Mouse (Mus musculus) kidney, adult 2 months (tissue): ENCODE results near the gene Msx3. TPM values are rescaled to one million over a fixed set of nuclear protein-coding genes. Genes with fewer than 3 reads are reported as not detected.

Experiments
- DNase-seq: peaks from one replicate; pipeline ENCODE4 v3.0.0; 2021
- H3K27ac ChIP-seq: fragments of 200-500 bp; 2 replicates; pipeline ENCODE4 v1.5.1; 2012; ENCODE audit warnings: low read depth, low read length, control low read depth, inconsistent platforms; ENCODE audit not compliant: insufficient read depth
- H3K27me3 ChIP-seq: fragments of 200-500 bp; replicated peaks from 2 replicates; pipeline ENCODE4 v1.6.1; 2012; ENCODE audit warnings: mild to moderate bottlenecking, moderate library complexity, low read length, inconsistent platforms; ENCODE audit not compliant: control insufficient read depth, insufficient read depth
- H3K36me3 ChIP-seq: fragments of 200-500 bp; 2 replicates; pipeline ENCODE4 v1.6.1; 2012; ENCODE audit warnings: mild to moderate bottlenecking, moderate library complexity, low read length, inconsistent platforms; ENCODE audit not compliant: control insufficient read depth, insufficient read depth
- H3K4me1 ChIP-seq: fragments of 200-500 bp; 2 replicates; pipeline ENCODE4 v1.6.1; 2011; ENCODE audit warnings: low read length; ENCODE audit not compliant: control insufficient read depth, insufficient read depth
- H3K4me3 ChIP-seq: fragments of 200-500 bp; 2 replicates; pipeline ENCODE4 v1.5.1; 2011; ENCODE audit warnings: mild to moderate bottlenecking, low read depth, low read length, control low read depth; ENCODE audit not compliant: insufficient read depth
- CTCF ChIP-seq: fragments of 200-500 bp; conservative IDR thresholded peaks from 2 replicates; pipeline ENCODE4 v1.5.1; 2011; ENCODE audit warnings: low read depth, mild to moderate bottlenecking, control low read depth, low read length, moderate library complexity, mixed read lengths; ENCODE audit not compliant: insufficient read depth, insufficient read length
- POLR2A ChIP-seq: fragments of 200-500 bp; IDR thresholded peaks from one replicate; pipeline ENCODE4 v1.6.1; 2011; ENCODE audit warnings: low read depth, low read length, control low read depth
- WGBS: fragments of 180-500 bp; shearing (Covaris S2); methylation state at CpG from one replicate; pipeline ENCODE4 v1.1.7; 2018; 5-methylcytosine and 5-hydroxymethylcytosine counted together
- polyA plus RNA-seq: library from polyadenylated mRNA; depleted of rRNA; stranded (reverse); fragments of >200 nt; gene quantifications from 2 replicates; pipeline ENCODE4 v1.2.3, GENCODE M21; 2012

Gene Msx3
- polyA plus RNA-seq, 1 experiment: not detected

- H3K4me3 ChIP-seq: no peak overlapping the region
- no peaks in the 10 kb centered on the region for H3K4me1 ChIP-seq
- TF ChIP-seq POLR2A (no peak), CTCF (no peak)
- WGBS: 16% methylated on average over 20 of the region's 20 CpGs
- no peak for DNase-seq
- H3K27me3 ChIP-seq: no peaks in the 10 kb centered on the region
- no peak overlapping the region for H3K27ac ChIP-seq
- no peaks in the 10 kb centered on the region for H3K36me3 ChIP-seq
These were observed 32.7 kb upstream of the Msx3 start for GRCm38 (mm10) chr7:140081408-140082241.

GRCm38 (mm10) chr7:140080503-140081156, 31.7 kb upstream of the Msx3 start:
- Histone ChIP-seq H3K27me3 (no peaks in the 10 kb centered on the region), H3K4me1 (no peaks in the 10 kb centered on the region)

GRCm38 (mm10) chr7:140078711-140079110, 29.8 kb upstream of the Msx3 start:
- DNase-seq: peak; percentile 73
- no peaks in the 10 kb centered on the region for H3K36me3 ChIP-seq
- H3K27me3 ChIP-seq: no peaks in the 10 kb centered on the region
- H3K27ac ChIP-seq: no peak overlapping the region
- 7% methylated on average over 5 of the region's 5 CpGs for WGBS
- H3K4me3 ChIP-seq: no peak overlapping the region
- H3K4me1 ChIP-seq: no peaks in the 10 kb centered on the region
- TF ChIP-seq CTCF (peak; percentile 94), POLR2A (no peak)

More at GRCm38 (mm10) chr7:140080503-140081156, 31.7 kb upstream of the Msx3 start:
- Histone ChIP-seq H3K27ac (no peak overlapping the region), H3K36me3 (no peaks in the 10 kb centered on the region), H3K4me3 (no peak overlapping the region)
- DNase-seq: peak; percentile 75
- WGBS: 6% methylated on average over 24 of the region's 24 CpGs
- no peak for TF ChIP-seq POLR2A
- no peak for TF ChIP-seq CTCF

- no peaks in the 10 kb centered on the region for H3K4me1 ChIP-seq
These were observed 28.8 kb upstream of the Msx3 start for GRCm38 (mm10) chr7:140077698-140078097.

GRCm38 (mm10) chr7:140070042-140070711, 21.3 kb upstream of the Msx3 start:
- Histone ChIP-seq H3K27ac (no peak overlapping the region), H3K4me1 (no peaks in the 10 kb centered on the region), H3K36me3 (no peaks in the 10 kb centered on the region), H3K27me3 (no peaks in the 10 kb centered on the region), H3K4me3 (peak overlapping the region; percentile 34)
- WGBS: 47% methylated on average over 39 of the region's 39 CpGs
- TF ChIP-seq POLR2A (no peak), CTCF (no peak)
- DNase-seq: no peak

More at GRCm38 (mm10) chr7:140077698-140078097, 28.8 kb upstream of the Msx3 start:
- WGBS: 68% methylated on average over 6 of the region's 6 CpGs
- Histone ChIP-seq H3K4me3 (no peak overlapping the region), H3K27me3 (no peaks in the 10 kb centered on the region), H3K36me3 (no peaks in the 10 kb centered on the region), H3K27ac (no peak overlapping the region)
- DNase-seq: no peak
- TF ChIP-seq CTCF: no peak

- Histone ChIP-seq H3K4me3 (no peak overlapping the region), H3K27me3 (no peaks in the 10 kb centered on the region), H3K27ac (no peak overlapping the region), H3K36me3 (no peaks in the 10 kb centered on the region), H3K4me1 (no peaks in the 10 kb centered on the region)
- no peak for DNase-seq
- WGBS: 50% methylated on average over 6 of the region's 6 CpGs
- TF ChIP-seq CTCF: no peak
- TF ChIP-seq POLR2A: no peak
These were observed 18.5 kb upstream of the Msx3 start for GRCm38 (mm10) chr7:140067397-140067796.

- DNase-seq: peak; percentile 65
- Histone ChIP-seq H3K27ac (no peak overlapping the region), H3K4me3 (no peak overlapping the region), H3K4me1 (no peaks in the 10 kb centered on the region; the same call in 1 of the 2 replicates), H3K36me3 (no peaks in the 10 kb centered on the region), H3K27me3 (0 out of 2 replicates have a peak, but pooled peaks cover 1% of the 10 kb centered on the region)
- peak; percentile 80 for TF ChIP-seq CTCF
- TF ChIP-seq POLR2A: no peak
- 22% methylated on average over 7 of the region's 7 CpGs for WGBS
These were observed 14.2 kb upstream of the Msx3 start for GRCm38 (mm10) chr7:140063092-140063491.
